Mouse (Mus musculus): Measurements from ENCODE around the gene Dtd1. TPM values are rescaled to one million over a fixed set of nuclear protein-coding genes. Genes with fewer than 3 reads are reported as not detected.

Gene Dtd1
- polyA plus RNA-seq, 1 experiment from 2014 or later = 38.3 TPM

DNA sequence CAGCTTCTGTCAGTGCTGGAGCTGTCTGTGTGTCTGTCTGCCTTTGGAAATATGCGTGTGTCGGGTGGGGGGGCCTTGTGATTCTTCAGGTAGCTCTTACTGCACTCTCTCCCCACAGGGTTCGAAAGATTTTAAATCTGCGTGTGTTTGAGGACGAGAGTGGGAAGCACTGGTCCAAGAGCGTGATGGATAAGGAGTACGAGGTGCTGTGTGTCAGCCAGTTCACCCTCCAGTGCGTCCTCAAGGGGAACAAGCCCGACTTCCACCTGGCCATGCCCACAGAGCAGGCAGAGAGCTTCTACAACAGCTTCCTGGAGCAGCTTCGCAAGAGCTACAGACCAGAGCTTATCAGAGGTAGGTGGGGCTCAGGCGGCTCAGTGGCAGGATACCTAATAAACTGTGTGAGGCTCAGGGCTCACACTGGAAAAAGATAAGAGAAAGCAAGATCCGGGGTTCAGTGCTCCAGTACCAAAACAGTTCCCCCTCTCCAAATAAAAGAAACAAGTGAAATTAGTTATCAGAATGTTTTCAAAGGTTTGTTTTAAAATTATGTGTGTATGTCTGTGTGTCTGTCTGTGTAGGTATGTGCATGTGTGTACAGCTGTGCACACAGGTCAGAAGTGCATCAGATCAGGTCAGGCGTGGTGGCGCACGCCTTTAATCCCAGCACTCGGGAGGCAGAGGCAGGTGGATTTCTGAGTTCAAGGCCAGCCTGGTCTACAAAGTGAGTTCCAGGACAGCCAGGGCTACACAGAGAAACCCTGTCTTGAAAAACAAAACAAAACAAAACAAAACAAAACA is 17.6 kb downstream of the Dtd1 start:
- no peaks in the 10 kb centered on the region for H3K36me3 ChIP-seq
- no peak for DNase-seq (ENCODE audit: low spot score)
- H3K4me1 ChIP-seq = peaks cover 4% of the 10 kb centered on the region; the same call in 1 of the 2 replicates

GRCm38 (mm10) chr2:144621491-144621890 is 21.8 kb downstream of the Dtd1 start:
- no peak overlapping the region for H3K4me3 ChIP-seq
- H3K27me3 ChIP-seq (ENCODE audit: low read depth, poor library complexity, severe bottlenecking) = no peaks in the 10 kb centered on the region
- H3K27ac ChIP-seq (replicated peaks) = no peak overlapping the region
- 0 out of 2 replicates have a peak, but pooled peaks cover 1% of the 10 kb centered on the region for H3K9me3 ChIP-seq (replicated peaks)
- no peak for DNase-seq (ENCODE audit: low spot score)
- H3K36me3 ChIP-seq = no peaks in the 10 kb centered on the region
- WGBS = 33% methylated on average over 6 of the region's 6 CpGs
- peaks cover 4% of the 10 kb centered on the region; the same call in 1 of the 2 replicates for H3K4me1 ChIP-seq

More for the DNA sequence above, 17.6 kb downstream of the Dtd1 start:
- Histone ChIP-seq H3K9me3 (replicated peaks) (no peaks in the 10 kb centered on the region), H3K27ac (replicated peaks) (no peak overlapping the region), H3K4me3 (no peak overlapping the region), H3K27me3 (ENCODE audit: low read depth, poor library complexity, severe bottlenecking) (no peaks in the 10 kb centered on the region)
- 91% methylated on average over 16 of the region's 16 CpGs for WGBS

- H3K27me3 ChIP-seq (ENCODE audit: low read depth, poor library complexity, severe bottlenecking) = no peaks in the 10 kb centered on the region
- 85% methylated on average over 2 of the region's 2 CpGs for WGBS
- H3K36me3 ChIP-seq = no peaks in the 10 kb centered on the region
- H3K4me1 ChIP-seq = no peaks in the 10 kb centered on the region
- DNase-seq (ENCODE audit: low spot score) = no peak
- H3K27ac ChIP-seq (replicated peaks) = no peak overlapping the region
- no peak overlapping the region for H3K4me3 ChIP-seq
- H3K9me3 ChIP-seq (replicated peaks) = 0 out of 2 replicates have a peak, but pooled peaks cover 2% of the 10 kb centered on the region
Measured at GRCm38 (mm10) chr2:144633551-144633950, 33.9 kb downstream of the Dtd1 start.

DNA sequence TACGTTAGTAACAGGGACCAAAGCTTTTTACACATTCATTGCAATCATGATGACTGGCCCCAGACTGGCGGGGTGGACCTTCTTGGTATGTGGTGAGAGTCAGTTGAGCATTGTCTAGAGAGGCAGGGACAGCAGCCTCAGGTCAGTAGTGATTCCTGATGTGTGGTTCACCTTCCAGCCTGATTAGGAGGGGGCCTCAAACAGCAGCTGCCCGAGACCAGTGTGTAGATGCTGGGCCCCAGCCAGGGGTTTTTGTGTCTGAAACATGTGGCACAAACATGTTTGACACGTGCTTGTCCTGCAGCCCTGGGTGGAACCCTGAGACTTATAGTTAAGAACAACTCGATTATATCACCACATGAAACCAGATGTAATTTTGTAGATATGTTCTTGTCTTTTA is 34.5 kb downstream of the Dtd1 start:
- no peak for DNase-seq (ENCODE audit: low spot score)
- H3K36me3 ChIP-seq = no peaks in the 10 kb centered on the region
- H3K4me1 ChIP-seq = no peaks in the 10 kb centered on the region
- no peak overlapping the region for H3K4me3 ChIP-seq
- WGBS = 85% methylated on average over 5 of the region's 5 CpGs
- H3K9me3 ChIP-seq (replicated peaks) = 0 out of 2 replicates have a peak, but pooled peaks cover 2% of the 10 kb centered on the region
- no peaks in the 10 kb centered on the region for H3K27me3 ChIP-seq (ENCODE audit: low read depth, poor library complexity, severe bottlenecking)
- H3K27ac ChIP-seq (replicated peaks) = no peak overlapping the region

- Histone ChIP-seq H3K27ac (replicated peaks) (no peak overlapping the region), H3K4me1 (no peaks in the 10 kb centered on the region), H3K9me3 (replicated peaks) (0 out of 2 replicates have a peak, but pooled peaks cover 2% of the 10 kb centered on the region), H3K27me3 (ENCODE audit: low read depth, poor library complexity, severe bottlenecking) (no peaks in the 10 kb centered on the region), H3K4me3 (no peak overlapping the region), H3K36me3 (no peaks in the 10 kb centered on the region)
- no peak for DNase-seq (ENCODE audit: low spot score)
- 94% methylated on average over 2 of the region's 2 CpGs for WGBS
Measured at GRCm38 (mm10) chr2:144634729-144635128, 35.0 kb downstream of the Dtd1 start.

DNA sequence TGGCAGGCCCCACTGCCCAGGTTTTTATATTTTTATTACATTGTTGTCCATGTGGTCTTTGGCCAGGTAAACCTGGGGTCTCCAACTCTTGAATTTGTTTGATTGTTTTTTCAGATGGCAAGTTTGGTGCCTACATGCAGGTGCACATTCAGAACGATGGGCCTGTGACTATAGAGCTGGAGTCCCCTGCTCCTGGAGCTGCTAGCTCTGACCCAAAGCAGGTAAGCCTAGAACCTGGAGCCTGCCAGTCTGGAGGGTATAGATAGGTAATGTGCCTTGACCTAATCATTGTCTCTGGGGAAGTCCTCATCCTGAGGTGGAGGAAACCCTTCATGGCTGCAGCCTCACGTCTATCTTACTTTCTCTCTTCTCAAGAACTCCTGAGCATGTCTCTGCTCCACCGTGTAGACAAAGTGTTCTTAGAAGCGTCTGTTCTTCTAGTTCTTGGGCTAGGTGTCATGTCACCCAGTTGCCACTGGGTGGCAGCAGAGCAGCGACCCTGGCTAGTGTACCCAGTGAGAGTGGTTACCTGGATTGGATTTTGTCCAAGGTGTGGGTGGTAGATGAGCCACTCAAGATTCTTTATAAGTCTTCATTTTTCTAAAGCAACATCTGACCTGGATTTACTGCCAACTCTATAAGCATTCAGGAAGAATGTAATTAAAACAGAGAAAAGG is 36.1 kb downstream of the Dtd1 start:
- no peak overlapping the region for H3K27ac ChIP-seq (replicated peaks)
- H3K9me3 ChIP-seq (replicated peaks) = 0 out of 2 replicates have a peak, but pooled peaks cover 2% of the 10 kb centered on the region
- no peaks in the 10 kb centered on the region for H3K36me3 ChIP-seq
- H3K4me3 ChIP-seq = no peak overlapping the region
- WGBS = 23% methylated on average over 5 of the region's 5 CpGs
- no peaks in the 10 kb centered on the region for H3K27me3 ChIP-seq (ENCODE audit: low read depth, poor library complexity, severe bottlenecking)
- H3K4me1 ChIP-seq = peaks cover 8% of the 10 kb centered on the region
- peak; percentile 54 for DNase-seq (ENCODE audit: low spot score)

DNA sequence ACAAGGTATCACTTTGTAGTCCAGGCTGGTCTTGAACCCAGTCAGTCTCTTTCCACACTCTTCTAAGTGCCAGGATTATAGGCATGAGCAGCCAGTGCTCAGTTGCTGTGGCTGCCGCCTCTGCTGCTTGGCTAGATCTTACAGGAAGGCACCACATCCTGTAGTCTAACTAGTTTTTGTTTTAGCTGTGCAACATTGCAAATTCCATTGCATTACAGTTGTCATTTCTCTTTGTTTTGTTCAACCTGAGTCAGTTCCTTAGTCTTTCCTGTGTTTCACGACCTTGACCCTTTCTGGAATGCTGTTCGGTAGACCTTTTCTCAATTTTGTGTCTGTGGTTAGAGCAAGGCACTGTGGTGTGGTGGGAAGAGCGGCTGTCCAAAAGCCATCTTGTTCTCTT is 37.5 kb downstream of the Dtd1 start:
- Histone ChIP-seq H3K27ac (replicated peaks) (no peak overlapping the region), H3K9me3 (replicated peaks) (0 out of 2 replicates have a peak, but pooled peaks cover 1% of the 10 kb centered on the region), H3K27me3 (ENCODE audit: low read depth, poor library complexity, severe bottlenecking) (no peaks in the 10 kb centered on the region), H3K36me3 (no peaks in the 10 kb centered on the region), H3K4me3 (no peak overlapping the region), H3K4me1 (peaks cover 8% of the 10 kb centered on the region)
- WGBS = 84% methylated on average over 4 of the region's 4 CpGs
- DNase-seq (ENCODE audit: low spot score) = no peak

DNA sequence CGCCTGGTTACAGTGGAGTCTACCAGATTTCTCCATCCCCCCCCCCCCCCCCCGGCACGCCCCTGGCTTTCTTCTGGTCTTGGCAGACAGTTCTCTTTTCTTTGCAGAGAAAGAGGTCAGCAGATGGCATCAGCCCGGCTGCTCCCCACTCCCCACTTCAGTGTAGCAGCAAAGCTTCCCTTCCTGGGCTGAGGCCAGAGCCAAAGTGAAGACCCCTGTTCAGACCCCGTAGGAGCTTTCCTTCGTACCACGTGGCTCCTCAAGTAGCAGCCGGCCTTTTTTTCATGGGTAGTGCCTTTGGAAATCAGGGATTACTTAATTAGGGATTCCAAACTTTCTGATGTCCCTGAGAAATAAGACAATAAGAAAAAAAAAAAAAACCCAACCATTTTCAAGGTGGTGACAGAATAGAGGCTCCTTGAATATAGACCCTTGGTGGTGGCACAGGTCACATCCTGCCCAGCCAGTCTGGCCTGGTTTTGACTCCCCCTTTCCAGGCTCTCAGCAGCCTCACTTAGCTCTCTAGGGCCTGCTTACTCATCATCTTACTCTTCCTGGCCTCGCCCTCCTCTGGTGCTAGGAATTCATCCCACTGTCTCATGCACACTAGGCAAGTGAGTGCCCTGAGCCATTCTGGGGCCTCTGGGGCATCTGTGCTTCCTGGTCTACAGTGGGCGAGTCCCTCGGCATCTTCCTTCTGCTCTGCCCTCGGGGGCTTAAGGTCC is 38.1 kb downstream of the Dtd1 start:
- no peak overlapping the region for H3K27ac ChIP-seq (replicated peaks)
- H3K9me3 ChIP-seq (replicated peaks) = no peaks in the 10 kb centered on the region
- H3K36me3 ChIP-seq = no peaks in the 10 kb centered on the region
- DNase-seq (ENCODE audit: low spot score) = no peak
- peaks cover 8% of the 10 kb centered on the region for H3K4me1 ChIP-seq
- H3K27me3 ChIP-seq (ENCODE audit: low read depth, poor library complexity, severe bottlenecking) = no peaks in the 10 kb centered on the region
- 90% methylated on average over 12 of the region's 12 CpGs for WGBS
- H3K4me3 ChIP-seq = no peak overlapping the region

- WGBS = 83% methylated on average over 4 of the region's 4 CpGs
- no peak for DNase-seq (ENCODE audit: low spot score)
Measured at GRCm38 (mm10) chr2:144638719-144639118, 39.0 kb downstream of the Dtd1 start.

GRCm38 (mm10) chr2:144640101-144640500 is 40.4 kb downstream of the Dtd1 start:
- Histone ChIP-seq H3K27ac (replicated peaks) (0 out of 2 replicates have a peak overlapping the region, but pooled peaks have one; percentile 7), H3K27me3 (ENCODE audit: low read depth, poor library complexity, severe bottlenecking) (no peaks in the 10 kb centered on the region), H3K4me1 (peaks cover 8% of the 10 kb centered on the region), H3K4me3 (no peak overlapping the region), H3K36me3 (no peaks in the 10 kb centered on the region), H3K9me3 (replicated peaks) (no peaks in the 10 kb centered on the region)
- WGBS = 71% methylated on average over 7 of the region's 7 CpGs
- no peak for DNase-seq (ENCODE audit: low spot score)

More at GRCm38 (mm10) chr2:144638719-144639118, 39.0 kb downstream of the Dtd1 start:
- Histone ChIP-seq H3K27ac (replicated peaks) (no peak overlapping the region), H3K27me3 (ENCODE audit: low read depth, poor library complexity, severe bottlenecking) (no peaks in the 10 kb centered on the region), H3K4me3 (no peak overlapping the region), H3K9me3 (replicated peaks) (no peaks in the 10 kb centered on the region), H3K36me3 (no peaks in the 10 kb centered on the region), H3K4me1 (peaks cover 8% of the 10 kb centered on the region)

DNA sequence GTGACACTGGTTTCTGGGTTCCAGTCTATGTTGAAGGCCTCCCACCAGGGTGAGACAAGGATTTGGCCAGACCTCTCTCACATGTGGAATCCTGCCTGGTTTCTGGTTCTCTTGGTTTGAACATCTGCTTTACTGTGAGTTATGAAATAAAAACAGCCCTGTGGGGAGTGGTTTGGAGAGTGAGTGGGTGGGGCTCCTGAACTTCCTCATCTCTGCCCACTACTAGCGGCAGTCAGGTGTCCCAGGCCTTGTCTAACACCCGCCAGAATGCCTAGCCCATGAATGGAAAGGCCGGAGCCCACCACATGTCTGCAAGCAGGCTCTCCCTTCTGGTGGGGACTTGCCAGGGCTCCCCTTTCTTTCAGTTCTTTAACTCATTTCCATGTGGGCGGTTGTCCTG is 42.3 kb downstream of the Dtd1 start:
- 90% methylated on average over 4 of the region's 4 CpGs for WGBS
- DNase-seq (ENCODE audit: low spot score) = no peak
- Histone ChIP-seq H3K27ac (replicated peaks) (no peak overlapping the region), H3K4me1 (peaks cover 11% of the 10 kb centered on the region), H3K4me3 (no peak overlapping the region), H3K36me3 (no peaks in the 10 kb centered on the region), H3K9me3 (replicated peaks) (no peaks in the 10 kb centered on the region), H3K27me3 (ENCODE audit: low read depth, poor library complexity, severe bottlenecking) (no peaks in the 10 kb centered on the region)

GRCm38 (mm10) chr2:144646360-144646759 is 46.7 kb downstream of the Dtd1 start:
- Histone ChIP-seq H3K4me3 (no peak overlapping the region), H3K9me3 (replicated peaks) (no peaks in the 10 kb centered on the region), H3K27me3 (ENCODE audit: low read depth, poor library complexity, severe bottlenecking) (no peaks in the 10 kb centered on the region), H3K27ac (replicated peaks) (no peak overlapping the region), H3K36me3 (no peaks in the 10 kb centered on the region), H3K4me1 (0 out of 2 replicates have a peak, but pooled peaks cover 3% of the 10 kb centered on the region)
- 75% methylated on average over 10 of the region's 10 CpGs for WGBS
- DNase-seq (ENCODE audit: low spot score) = no peak

All from midbrain, embryonic 10.5 days (tissue).